Comparison of ENCODE assay signal across 8 mouse cellular contexts in genomic region chrX:104856751-104857341, GRCm38 (mm10). TPM values are rescaled to one million over a fixed set of nuclear protein-coding genes. Genes with fewer than 3 reads are reported as not detected.
A peak's percentile ranks its signal among the peaks of the same experiment; 100 is the strongest.
DNase-seq lines count a peak whose midpoint lies in the region; ATAC-seq lines count a peak whose summit lies in the region.

Gene Magee2 (minus strand): TSS chrX:104857267.

- H3K4me1 ChIP-seq in heart, embryonic 15.5 days (replicated peaks): no peaks in the 10 kb centered on the region
- no peaks in the 10 kb centered on the region for H3K4me1 ChIP-seq in lung, embryonic 16.5 days (replicated peaks; ENCODE audit: control insufficient read depth, insufficient read depth, low read length)

- H3K9ac ChIP-seq in heart, embryonic 15.5 days: peak within 1 kb of the TSS; percentile 48
- H3K9ac ChIP-seq in lung, embryonic 16.5 days (ENCODE audit: low read length): peak within 1 kb of the TSS; percentile 66

- peak; percentile 8 to 22 for DNase-seq in spleen, postnatal 36 days (ENCODE audit: low spot score in 2 of 2)
- DNase-seq in spleen, postnatal 14 days (ENCODE audit: low spot score in 2 of 2): no peak
- peak; percentile 77 for DNase-seq in embryo, embryonic 10 days (ENCODE audit: low spot score)
- peak in 1 of 2 experiments; percentile 25 for DNase-seq in layer of hippocampus, adult 8-10 months (ENCODE audit: low spot score in 2 of 2)
- peak; percentile 16 for DNase-seq in retina, postnatal 7 days (ENCODE audit: low read depth, low spot score)
- DNase-seq in c-Kit-positive CD71-positive TER-119-positive erythroid progenitor cells, embryonic 14.5 days (ENCODE audit: low spot score): no peak

- peak within 1 kb of the TSS; percentile 69 for H3K4me2 ChIP-seq in heart, embryonic 15.5 days
- H3K4me2 ChIP-seq in lung, embryonic 16.5 days (ENCODE audit: low read depth, low read length): peak within 1 kb of the TSS; percentile 62

- peaks cover 23% of the 10 kb centered on the region for H3K27me3 ChIP-seq in heart, embryonic 15.5 days
- peaks cover 13% of the 10 kb centered on the region for H3K27me3 ChIP-seq in lung, embryonic 16.5 days (ENCODE audit: control insufficient read depth, insufficient read depth, low read depth, low read length)

- no peaks in the 10 kb centered on the region for H3K9me3 ChIP-seq in heart, embryonic 15.5 days (replicated peaks)
- no peaks in the 10 kb centered on the region for H3K9me3 ChIP-seq in lung, embryonic 16.5 days (ENCODE audit: control insufficient read depth, low read length)

- H3K27ac ChIP-seq in heart, embryonic 15.5 days: no peak within 1 kb of the TSS
- no peak within 1 kb of the TSS for H3K27ac ChIP-seq in lung, embryonic 16.5 days (ENCODE audit: low read length)

- peak within 1 kb of the TSS; percentile 53 for H3K4me3 ChIP-seq in heart, embryonic 15.5 days
- H3K4me3 ChIP-seq in lung, embryonic 16.5 days (ENCODE audit: low read length): peak within 1 kb of the TSS; percentile 50

- WGBS in heart, embryonic 15.5 days: 19% methylated on average over 37 of the region's 37 CpGs
- 23% methylated on average over 37 of the region's 37 CpGs for WGBS in lung, embryonic 16.5 days

- H3K36me3 ChIP-seq in heart, embryonic 15.5 days: no peaks in the 10 kb centered on the region
- H3K36me3 ChIP-seq in lung, embryonic 16.5 days (ENCODE audit: control insufficient read depth, insufficient read depth, low read length): no peaks in the 10 kb centered on the region

- ATAC-seq in heart, embryonic 15.5 days (replicated peaks; ENCODE audit: insufficient number of reproducible peaks, insufficient read depth, low FRiP score, low read depth): no peak
- ATAC-seq in lung, embryonic 16.5 days (ENCODE audit: low read depth): peak; percentile 72

RNA-seq across cellular contexts. Expression of gene Magee2, which starts in this region (rescaled TPM):
- 1.1 and 1.7 TPM in 2 replicates for polyA plus RNA-seq in heart, embryonic 15.5 days (2015; fragmentation: Nextera tagmentation; extraction: Ambion mirVana)
- 10 to 100 TPM; 11.4 to 11.8 (median 11.6) TPM for total RNA-seq in layer of hippocampus, adult 8-10 months (2022)
- polyA plus RNA-seq in lung, embryonic 16.5 days (2015; fragmentation: Nextera tagmentation; extraction: Ambion mirVana): 4.6 and 4.7 TPM in 2 replicates

Comparison
In these comparisons a context has a peak if more than half of its experiments do, and no peak if none do; other contexts are left out.
1. DNase-seq: peak in spleen, postnatal 36 days (2 of 2), embryo, embryonic 10 days (single experiment) and retina, postnatal 7 days (single experiment); none in spleen, postnatal 14 days (0 of 2) and c-Kit-positive CD71-positive TER-119-positive erythroid progenitor cells, embryonic 14.5 days (single experiment).